Mouse (Mus musculus): ENCODE data around the gene Tex264. TPM values are rescaled to one million over a fixed set of nuclear protein-coding genes. Genes with fewer than 3 reads are reported as not detected.

Gene Tex264
- polyA plus RNA-seq, 1 experiment from 2014 or later, result 37.3 TPM

Other genes with a start within 250 kb of the Tex264 start
- 26.9 and 27.1 TPM in 2 replicates for gene Acy1, start 247.6 kb downstream of the Tex264 start, polyA plus RNA-seq (2016; fragmentation: Nextera tagmentation; extraction: Ambion mirVana)
- 4.8 and 5.1 TPM in 2 replicates for gene Abhd14b, start 238.5 kb downstream of the Tex264 start, polyA plus RNA-seq (2016; fragmentation: Nextera tagmentation; extraction: Ambion mirVana)
- gene Abhd14a, start 238.2 kb downstream of the Tex264 start, polyA plus RNA-seq (2016; fragmentation: Nextera tagmentation; extraction: Ambion mirVana), result 39.7 and 44.4 TPM in 2 replicates
- gene Pcbp4, start 232.6 kb downstream of the Tex264 start, polyA plus RNA-seq (2016; fragmentation: Nextera tagmentation; extraction: Ambion mirVana), result 96.9 and 109 TPM in 2 replicates
- 0.41 and 0.46 TPM in 2 replicates for gene Gpr62, start 220.0 kb downstream of the Tex264 start, polyA plus RNA-seq (2016; fragmentation: Nextera tagmentation; extraction: Ambion mirVana)
- 32.5 and 34.5 TPM in 2 replicates for gene Rrp9, start 210.0 kb downstream of the Tex264 start, polyA plus RNA-seq (2016; fragmentation: Nextera tagmentation; extraction: Ambion mirVana)
- 1.0 and 1.6 TPM in 2 replicates for gene Parp3, start 209.0 kb downstream of the Tex264 start, polyA plus RNA-seq (2016; fragmentation: Nextera tagmentation; extraction: Ambion mirVana)
- gene Iqcf1, start 186.0 kb downstream of the Tex264 start, polyA plus RNA-seq (2016; fragmentation: Nextera tagmentation; extraction: Ambion mirVana), result not detected in 2 replicates
- not detected in 2 replicates for gene Iqcf5, start 171.4 kb downstream of the Tex264 start, polyA plus RNA-seq (2016; fragmentation: Nextera tagmentation; extraction: Ambion mirVana)
- gene Iqcf3, start 124.3 kb downstream of the Tex264 start, polyA plus RNA-seq (2016; fragmentation: Nextera tagmentation; extraction: Ambion mirVana), result not detected in 2 replicates
- not detected in 2 replicates for gene Iqcf4, start 114.9 kb downstream of the Tex264 start, polyA plus RNA-seq (2016; fragmentation: Nextera tagmentation; extraction: Ambion mirVana)
- not detected in 2 replicates for gene Iqcf6, start 59.3 kb downstream of the Tex264 start, polyA plus RNA-seq (2016; fragmentation: Nextera tagmentation; extraction: Ambion mirVana)
- not detected in 2 replicates for gene Grm2, start 29.8 kb downstream of the Tex264 start, polyA plus RNA-seq (2016; fragmentation: Nextera tagmentation; extraction: Ambion mirVana)
- 3.9 and 5.3 TPM in 2 replicates for gene Rad54l2, start 103.3 kb upstream of the Tex264 start, polyA plus RNA-seq (2016; fragmentation: Nextera tagmentation; extraction: Ambion mirVana)
- gene Dcaf1, start 135.9 kb upstream of the Tex264 start, polyA plus RNA-seq (2016; fragmentation: Nextera tagmentation; extraction: Ambion mirVana), result 20.7 and 22.6 TPM in 2 replicates
- 9.2 and 9.3 TPM in 2 replicates for gene Rbm15b, start 201.5 kb upstream of the Tex264 start, polyA plus RNA-seq (2016; fragmentation: Nextera tagmentation; extraction: Ambion mirVana)
- gene Manf, start 206.1 kb upstream of the Tex264 start, polyA plus RNA-seq (2016; fragmentation: Nextera tagmentation; extraction: Ambion mirVana), result 237 and 247 TPM in 2 replicates

All from heart, embryonic 12.5 days (tissue).